Mouse (Mus musculus): ENCODE measurements at regions not wholly inside any gene's neighbourhood (a gene's known extent, or its start where the extent isn't known, plus 50 kb on each side); places are given as distances from the start of the nearest gene placed in this dataset.

DNA sequence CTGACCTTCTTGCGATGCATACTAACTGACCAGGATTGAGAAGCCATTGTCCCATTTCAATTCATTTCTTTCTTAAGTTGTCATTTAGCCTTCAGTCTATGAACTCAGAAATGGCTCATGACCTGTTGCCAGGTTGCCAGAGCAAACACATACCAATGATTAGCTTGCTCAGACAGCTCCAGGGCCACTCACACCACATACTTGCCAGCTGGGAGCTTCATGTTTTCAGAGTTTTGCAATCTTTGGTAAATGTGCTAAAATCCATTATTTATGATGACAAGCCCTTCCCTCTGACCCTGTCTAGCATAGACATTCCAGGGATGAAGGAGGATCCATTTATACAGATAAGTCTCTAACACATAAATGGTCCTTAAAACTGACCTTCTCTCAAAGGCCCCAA is 121.6 kb upstream of the Bmp4 start:
- no peak overlapping the region for H3K4me3 ChIP-seq (ENCODE audit: low read depth, low read length)
- no peaks in the 10 kb centered on the region for H3K9me3 ChIP-seq (replicated peaks)
- DNase-seq (ENCODE audit: low spot score) (no peak), ATAC-seq (ENCODE audit: extremely low read depth, insufficient number of reproducible peaks, low FRiP score, poor library complexity, severe bottlenecking) (no peak)
- no peaks in the 10 kb centered on the region for H3K36me3 ChIP-seq (replicated peaks)
- no peaks in the 10 kb centered on the region for H3K4me1 ChIP-seq (ENCODE audit: insufficient read depth, low read depth, low read length)
- peaks cover 44% of the 10 kb centered on the region for H3K27me3 ChIP-seq (ENCODE audit: insufficient read depth, low read length)
- no peak for TF ChIP-seq GATA2 (IDR thresholded peaks at IDR 0.05; ENCODE audit: borderline replicate concordance, low read depth, low read length)
- TF ChIP-seq GATA1 (IDR thresholded peaks at IDR 0.05; ENCODE audit: borderline replicate concordance, low read length): no peak

DNA sequence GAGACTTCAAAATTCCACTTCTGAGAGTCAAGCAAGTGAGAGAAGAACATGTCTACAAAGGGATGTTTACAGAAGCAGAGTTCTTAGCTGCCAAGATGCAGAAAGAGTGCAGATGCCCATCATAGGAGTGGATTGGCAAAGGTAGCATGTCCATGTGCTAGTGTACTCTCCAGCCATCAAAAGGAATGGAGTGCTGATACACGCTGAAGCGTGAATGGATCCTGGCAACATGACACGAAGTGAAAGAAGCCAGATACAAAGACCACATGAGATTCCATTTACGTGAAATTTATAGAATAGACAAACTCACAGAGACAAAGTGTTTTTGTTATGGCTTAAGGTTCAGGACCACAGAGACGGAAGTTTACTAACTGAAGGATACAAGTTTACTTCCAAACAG is 118.4 kb upstream of the Bmp4 start:
- peaks cover 2% of the 10 kb centered on the region; the same call in 1 of the 2 replicates for H3K9me3 ChIP-seq (replicated peaks)
- H3K4me1 ChIP-seq (ENCODE audit: insufficient read depth, low read depth, low read length): no peaks in the 10 kb centered on the region
- DNase-seq (ENCODE audit: low spot score): no peak
- H3K36me3 ChIP-seq (replicated peaks): no peaks in the 10 kb centered on the region
- no peak overlapping the region for H3K4me3 ChIP-seq (ENCODE audit: low read depth, low read length)
- TF ChIP-seq TAL1 (conservative IDR thresholded peaks at IDR 0.05; ENCODE audit: low read depth, low read length) (no peak), POLR2AphosphoS5 (IDR thresholded peaks at IDR 0.05; ENCODE audit: insufficient replicate concordance, low read depth, low read length) (no peak), GATA2 (IDR thresholded peaks at IDR 0.05; ENCODE audit: borderline replicate concordance, low read depth, low read length) (no peak), GATA1 (IDR thresholded peaks at IDR 0.05; ENCODE audit: borderline replicate concordance, low read length) (no peak), CTCF (IDR thresholded peaks at IDR 0.05; ENCODE audit: low read depth, low read length) (no peak)
- no peak for ATAC-seq (ENCODE audit: extremely low read depth, insufficient number of reproducible peaks, low FRiP score, poor library complexity, severe bottlenecking)
- H3K27me3 ChIP-seq (ENCODE audit: insufficient read depth, low read length): peaks cover 29% of the 10 kb centered on the region

DNA sequence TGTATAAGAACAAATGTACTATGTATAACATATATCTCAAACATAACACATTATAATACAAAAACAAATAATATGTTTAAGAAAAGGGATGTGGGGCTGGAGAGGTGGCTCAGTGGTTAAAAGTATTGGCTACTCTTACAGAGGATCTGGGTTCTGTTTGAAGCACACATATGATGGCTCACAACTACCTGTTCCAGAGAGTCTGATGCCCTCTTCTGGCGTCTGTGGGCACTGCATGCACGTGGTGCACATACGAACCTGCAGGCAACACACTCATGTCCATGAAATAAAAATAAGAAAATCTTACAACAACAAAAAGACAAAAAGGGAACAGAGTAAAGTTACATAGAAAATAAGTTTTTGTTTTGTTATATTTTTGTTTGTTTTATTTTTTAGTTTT is 114.8 kb upstream of the Bmp4 start:
- ATAC-seq (ENCODE audit: extremely low read depth, insufficient number of reproducible peaks, low FRiP score, poor library complexity, severe bottlenecking) (no peak), DNase-seq (ENCODE audit: low spot score) (no peak)
- Histone ChIP-seq H3K4me3 (ENCODE audit: low read depth, low read length) (no peak overlapping the region), H3K4me1 (ENCODE audit: insufficient read depth, low read depth, low read length) (peaks cover 2% of the 10 kb centered on the region), H3K36me3 (replicated peaks) (no peaks in the 10 kb centered on the region), H3K9me3 (replicated peaks) (peaks cover 2% of the 10 kb centered on the region; the same call in 1 of the 2 replicates), H3K27me3 (ENCODE audit: insufficient read depth, low read length) (peaks cover 20% of the 10 kb centered on the region)
- no peak for TF ChIP-seq TAL1 (conservative IDR thresholded peaks at IDR 0.05; ENCODE audit: low read depth, low read length)
- no peak for TF ChIP-seq CTCF (IDR thresholded peaks at IDR 0.05; ENCODE audit: low read depth, low read length)
- no peak for TF ChIP-seq POLR2AphosphoS5 (IDR thresholded peaks at IDR 0.05; ENCODE audit: insufficient replicate concordance, low read depth, low read length)
- TF ChIP-seq GATA2 (IDR thresholded peaks at IDR 0.05; ENCODE audit: borderline replicate concordance, low read depth, low read length): no peak
- no peak for TF ChIP-seq GATA1 (IDR thresholded peaks at IDR 0.05; ENCODE audit: borderline replicate concordance, low read length)

DNA sequence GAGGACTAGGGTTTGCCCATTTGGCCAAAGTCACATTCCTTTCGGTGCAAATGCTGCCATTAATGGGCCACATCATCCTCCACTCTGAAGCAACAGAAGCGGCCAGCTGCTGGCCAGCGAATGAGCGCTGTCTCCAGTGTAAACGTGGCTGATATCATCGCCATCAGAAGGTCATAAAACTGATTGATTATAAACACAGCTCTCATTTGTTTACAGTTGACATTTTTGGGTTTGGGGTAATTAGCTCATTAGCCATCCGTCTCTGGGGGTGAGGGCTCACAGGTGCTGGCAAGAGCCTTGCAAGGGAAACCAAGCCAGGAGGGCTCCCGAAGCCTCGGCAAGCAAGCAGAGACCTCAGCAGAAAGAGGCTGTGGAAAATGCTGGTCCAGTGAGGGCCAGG is 101.1 kb upstream of the Bmp4 start:
- Histone ChIP-seq H3K27me3 (ENCODE audit: insufficient read depth, low read length) (peaks cover 8% of the 10 kb centered on the region), H3K9me3 (replicated peaks) (no peaks in the 10 kb centered on the region), H3K4me3 (ENCODE audit: low read depth, low read length) (no peak overlapping the region), H3K36me3 (replicated peaks) (no peaks in the 10 kb centered on the region), H3K4me1 (ENCODE audit: insufficient read depth, low read depth, low read length) (no peaks in the 10 kb centered on the region)
- DNase-seq (ENCODE audit: low spot score): no peak
- TF ChIP-seq POLR2AphosphoS5 (IDR thresholded peaks at IDR 0.05; ENCODE audit: insufficient replicate concordance, low read depth, low read length): no peak
- no peak for TF ChIP-seq GATA2 (IDR thresholded peaks at IDR 0.05; ENCODE audit: borderline replicate concordance, low read depth, low read length)
- no peak for TF ChIP-seq GATA1 (IDR thresholded peaks at IDR 0.05; ENCODE audit: borderline replicate concordance, low read length)
- no peak for TF ChIP-seq TAL1 (conservative IDR thresholded peaks at IDR 0.05; ENCODE audit: low read depth, low read length)
- TF ChIP-seq CTCF (IDR thresholded peaks at IDR 0.05; ENCODE audit: low read depth, low read length): no peak
- ATAC-seq (ENCODE audit: extremely low read depth, insufficient number of reproducible peaks, low FRiP score, poor library complexity, severe bottlenecking): no peak

DNA sequence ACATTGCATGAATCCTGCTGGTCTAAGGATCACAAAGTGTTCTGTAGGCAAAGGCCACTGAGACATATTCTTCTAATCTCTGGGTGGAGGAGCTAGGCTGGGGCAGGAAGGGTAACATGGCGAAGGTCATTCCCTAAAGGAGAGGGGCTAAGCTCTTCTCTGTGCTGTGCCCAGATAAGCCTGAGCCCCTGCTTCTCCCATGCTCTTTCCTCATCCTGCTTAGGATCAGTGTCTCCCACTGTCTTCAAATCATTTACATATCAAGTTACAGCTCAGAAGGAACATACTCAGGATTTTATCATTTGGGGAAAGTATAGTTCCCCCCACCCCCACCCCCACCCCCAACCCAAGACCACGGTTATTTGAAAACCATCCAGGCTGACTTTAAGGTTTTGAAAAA is 100.7 kb upstream of the Bmp4 start:
- H3K4me1 ChIP-seq (ENCODE audit: insufficient read depth, low read depth, low read length): no peaks in the 10 kb centered on the region
- ATAC-seq (ENCODE audit: extremely low read depth, insufficient number of reproducible peaks, low FRiP score, poor library complexity, severe bottlenecking) (no peak), DNase-seq (ENCODE audit: low spot score) (no peak)
- H3K9me3 ChIP-seq (replicated peaks): no peaks in the 10 kb centered on the region
- H3K27me3 ChIP-seq (ENCODE audit: insufficient read depth, low read length): peaks cover 8% of the 10 kb centered on the region
- H3K4me3 ChIP-seq (ENCODE audit: low read depth, low read length): no peak overlapping the region
- no peak for TF ChIP-seq GATA1 (IDR thresholded peaks at IDR 0.05; ENCODE audit: borderline replicate concordance, low read length)
- H3K36me3 ChIP-seq (replicated peaks): no peaks in the 10 kb centered on the region

DNA sequence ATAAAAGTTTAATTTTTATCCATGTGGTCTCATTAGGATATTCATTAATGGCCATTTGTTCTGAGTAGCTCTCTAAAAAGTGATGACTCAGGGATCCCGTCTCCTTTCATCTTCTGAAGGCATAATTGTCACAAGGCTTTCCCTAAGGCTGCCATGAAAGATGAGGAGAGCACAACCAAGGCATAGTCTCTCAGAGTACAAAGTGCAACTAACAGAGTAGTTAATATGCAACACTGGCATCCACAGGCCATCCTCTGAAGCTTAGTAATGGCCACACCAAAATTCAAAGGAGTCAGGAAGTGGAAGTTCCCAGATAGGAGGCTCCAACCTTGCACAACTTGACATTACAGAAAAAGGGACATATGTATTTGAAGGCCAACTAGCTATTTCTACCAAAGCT is 97.1 kb upstream of the Bmp4 start:
- no peak for ATAC-seq (ENCODE audit: extremely low read depth, insufficient number of reproducible peaks, low FRiP score, poor library complexity, severe bottlenecking)
- H3K4me1 ChIP-seq (ENCODE audit: insufficient read depth, low read depth, low read length): no peaks in the 10 kb centered on the region
- H3K27me3 ChIP-seq (ENCODE audit: insufficient read depth, low read length): peaks cover 13% of the 10 kb centered on the region
- TF ChIP-seq POLR2AphosphoS5 (IDR thresholded peaks at IDR 0.05; ENCODE audit: insufficient replicate concordance, low read depth, low read length) (no peak), GATA2 (IDR thresholded peaks at IDR 0.05; ENCODE audit: borderline replicate concordance, low read depth, low read length) (no peak), GATA1 (IDR thresholded peaks at IDR 0.05; ENCODE audit: borderline replicate concordance, low read length) (no peak), TAL1 (conservative IDR thresholded peaks at IDR 0.05; ENCODE audit: low read depth, low read length) (no peak), CTCF (IDR thresholded peaks at IDR 0.05; ENCODE audit: low read depth, low read length) (no peak)
- H3K9me3 ChIP-seq (replicated peaks): no peaks in the 10 kb centered on the region
- no peak for DNase-seq (ENCODE audit: low spot score)
- no peak overlapping the region for H3K4me3 ChIP-seq (ENCODE audit: low read depth, low read length)
- no peaks in the 10 kb centered on the region for H3K36me3 ChIP-seq (replicated peaks)

DNA sequence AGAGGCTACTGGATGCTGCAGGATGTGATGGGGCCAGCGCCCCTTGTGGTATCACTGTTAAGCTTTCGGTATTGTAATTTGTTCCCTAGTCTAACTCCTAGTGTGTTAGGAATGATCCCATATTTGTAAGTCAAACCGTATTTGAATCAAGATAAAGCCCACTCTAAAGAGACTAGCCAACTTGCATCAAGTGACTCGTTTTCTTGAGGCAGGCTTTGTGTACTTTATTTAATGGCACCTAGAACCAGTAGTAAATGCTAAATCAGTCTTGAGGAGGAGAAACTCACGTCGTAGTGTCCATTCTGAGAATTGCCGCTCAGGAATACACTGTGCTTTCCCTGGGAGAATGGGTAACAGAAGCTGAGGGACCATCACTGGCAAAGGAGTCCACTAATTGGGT is 89.9 kb upstream of the Bmp4 start:
- H3K36me3 ChIP-seq (replicated peaks): no peaks in the 10 kb centered on the region
- H3K4me1 ChIP-seq (ENCODE audit: insufficient read depth, low read depth, low read length): peaks cover 5% of the 10 kb centered on the region; the same call in 1 of the 2 replicates
- H3K4me3 ChIP-seq (ENCODE audit: low read depth, low read length): no peak overlapping the region
- no peak for DNase-seq (ENCODE audit: low spot score)
- H3K27me3 ChIP-seq (ENCODE audit: insufficient read depth, low read length): peaks cover 18% of the 10 kb centered on the region
- TF ChIP-seq GATA1 (IDR thresholded peaks at IDR 0.05; ENCODE audit: borderline replicate concordance, low read length): no peak
- no peak for TF ChIP-seq CTCF (IDR thresholded peaks at IDR 0.05; ENCODE audit: low read depth, low read length)
- TF ChIP-seq TAL1 (conservative IDR thresholded peaks at IDR 0.05; ENCODE audit: low read depth, low read length): no peak
- no peak for TF ChIP-seq POLR2AphosphoS5 (IDR thresholded peaks at IDR 0.05; ENCODE audit: insufficient replicate concordance, low read depth, low read length)
- TF ChIP-seq GATA2 (IDR thresholded peaks at IDR 0.05; ENCODE audit: borderline replicate concordance, low read depth, low read length): no peak
- no peak for ATAC-seq (ENCODE audit: extremely low read depth, insufficient number of reproducible peaks, low FRiP score, poor library complexity, severe bottlenecking)
- no peaks in the 10 kb centered on the region for H3K9me3 ChIP-seq (replicated peaks)

Data from G1E (cell line).